Mouse (Mus musculus) myocyte (in vitro differentiated cells): Measurements from ENCODE around the gene Chl1.

Experiments used
- CEBPB ChIP-seq: IDR thresholded peaks from 2 replicates; pipeline ENCODE4 v1.6.1; 2011; ENCODE audit warnings: mild to moderate bottlenecking, moderate library complexity; ENCODE audit not compliant: poor library complexity, insufficient read depth, severe bottlenecking
- E2F4 ChIP-seq: IDR thresholded peaks from one replicate; pipeline ENCODE4 v1.6.1; 2011; ENCODE audit warnings: mild to moderate bottlenecking, control low read depth, moderate library complexity; ENCODE audit not compliant: insufficient read depth
- MAX ChIP-seq: IDR thresholded peaks from one replicate; pipeline ENCODE4 v1.6.1; 2011; ENCODE audit warnings: low read depth, mild to moderate bottlenecking, control low read depth
- MYOD1 ChIP-seq, 3 experiments: IDR thresholded peaks; one replicate each; pipeline ENCODE4 v1.6.1; 2011; ENCODE audit warnings: control low read depth in 2 of 3, low read depth in 2 of 3, mild to moderate bottlenecking in 2 of 3, moderate library complexity in 1 of 3; ENCODE audit not compliant: insufficient read length in 2 of 3, control insufficient read depth in 1 of 3
- MYOG ChIP-seq, 3 experiments: IDR thresholded peaks; one replicate each; pipeline ENCODE4 v1.6.1; 2011; ENCODE audit warnings: control low read depth in 2 of 3, low read depth in 2 of 3, mild to moderate bottlenecking in 2 of 3; ENCODE audit not compliant: insufficient read length in 2 of 3, control insufficient read depth in 1 of 3, insufficient read depth in 1 of 3
- POLR2A ChIP-seq: IDR thresholded peaks from one replicate; pipeline ENCODE4 v1.6.1; 2011; ENCODE audit warnings: low read depth, mild to moderate bottlenecking, control low read depth, moderate library complexity; ENCODE audit not compliant: insufficient read length
- POLR2AphosphoS2 ChIP-seq: IDR thresholded peaks from one replicate; pipeline ENCODE4 v1.6.1; 2011; ENCODE audit warnings: low read depth, control low read depth; ENCODE audit not compliant: insufficient read length
- REST ChIP-seq: IDR thresholded peaks from one replicate; pipeline ENCODE4 v1.6.1; 2011; ENCODE audit warnings: mild to moderate bottlenecking, control low read depth, moderate library complexity; ENCODE audit not compliant: insufficient read depth, insufficient read length
- SRF ChIP-seq: IDR thresholded peaks from one replicate; pipeline ENCODE4 v1.6.1; 2011; ENCODE audit warnings: low read depth; ENCODE audit not compliant: control insufficient read depth, insufficient read length
- TCF12 ChIP-seq: IDR thresholded peaks from one replicate; pipeline ENCODE4 v1.6.1; 2011; ENCODE audit warnings: mild to moderate bottlenecking, control low read depth; ENCODE audit not compliant: poor library complexity, insufficient read depth, severe bottlenecking
- TCF3 ChIP-seq: IDR thresholded peaks from one replicate; pipeline ENCODE4 v1.6.1; 2011; ENCODE audit warnings: low read depth, control low read depth; ENCODE audit not compliant: insufficient read length
- USF1 ChIP-seq: IDR thresholded peaks from one replicate; pipeline ENCODE4 v1.6.1; 2011; ENCODE audit warnings: low read depth, mild to moderate bottlenecking, control low read depth, moderate library complexity

GRCm38 (mm10) chr6:103512911-103513321 lies 2.5 kb downstream of the Chl1 start:
- TF ChIP-seq POLR2A = no peak
- TF ChIP-seq MYOG (IDR thresholded peaks at IDR 0.05; ENCODE audit: control insufficient read depth in 1 of 3, insufficient read depth in 1 of 3, insufficient read length in 2 of 3, low read depth in 2 of 3) = no peak
- no peak for TF ChIP-seq CEBPB
- TF ChIP-seq MYOD1 (IDR thresholded peaks at IDR 0.05; ENCODE audit: control insufficient read depth in 1 of 3, insufficient read length in 2 of 3, low read depth in 2 of 3) = no peak
- no peak for TF ChIP-seq TCF12
- no peak for TF ChIP-seq E2F4
- TF ChIP-seq USF1 = no peak
- no peak for TF ChIP-seq MAX
- no peak for TF ChIP-seq TCF3
- TF ChIP-seq REST = no peak
- no peak for TF ChIP-seq POLR2AphosphoS2
- TF ChIP-seq SRF = no peak
